Mouse (Mus musculus) forebrain, embryonic 15.5 days (tissue): Measurements from ENCODE around the gene Rpl13a. TPM values are rescaled to one million over a fixed set of nuclear protein-coding genes. Genes with fewer than 3 reads are reported as not detected.
"Not testable (repeated sequence)": the region's sequence is repeated elsewhere in the genome, so short reads cannot be mapped to it uniquely, and the experiment has no call there.

Source experiments
- ATAC-seq: fragments of 200-750 bp; cut with Nextera tagmentation; replicated peaks from 2 replicates; pipeline ENCODE4 v1.8.0; 2017; ENCODE audit warnings: mild to moderate bottlenecking, moderate TSS enrichment, moderate library complexity
- H3K27ac ChIP-seq: fragments of 300-500 bp; sonication (generic); replicated peaks from 2 replicates; pipeline ENCODE4 v1.5.1; 2015; ENCODE audit warnings: mild to moderate bottlenecking, inconsistent platforms
- H3K27me3 ChIP-seq: fragments of 300-500 bp; sonication (generic); 2 replicates; pipeline ENCODE4 v1.6.1; 2015; ENCODE audit warnings: inconsistent platforms
- H3K36me3 ChIP-seq: fragments of 300-500 bp; sonication (generic); 2 replicates; pipeline ENCODE4 v1.6.1; 2015; ENCODE audit warnings: mild to moderate bottlenecking, inconsistent platforms
- H3K4me1 ChIP-seq: fragments of 300-500 bp; sonication (generic); 2 replicates; pipeline ENCODE4 v1.6.1; 2015; ENCODE audit warnings: inconsistent platforms
- H3K4me2 ChIP-seq: fragments of 300-500 bp; sonication (generic); replicated peaks from 2 replicates; pipeline ENCODE4 v1.6.1; 2015; ENCODE audit warnings: mild to moderate bottlenecking, inconsistent platforms
- H3K4me3 ChIP-seq: fragments of 300-500 bp; sonication (generic); 2 replicates; pipeline ENCODE4 v1.5.1; 2015; ENCODE audit warnings: mild to moderate bottlenecking, inconsistent platforms
- H3K9ac ChIP-seq: fragments of 300-500 bp; sonication (generic); replicated peaks from 2 replicates; pipeline ENCODE4 v1.6.1; 2015; ENCODE audit warnings: mild to moderate bottlenecking, inconsistent platforms
- H3K9me3 ChIP-seq: fragments of 300-500 bp; sonication (generic); 2 replicates; pipeline ENCODE4 v1.6.1; 2016; ENCODE audit warnings: inconsistent platforms
- WGBS: fragments of 180-500 bp; shearing (Covaris S2); methylation state at CpG from one replicate; pipeline ENCODE4 v1.1.7; 2015; ENCODE audit warnings: mixed read lengths; 5-methylcytosine and 5-hydroxymethylcytosine counted together
- polyA plus RNA-seq: library from polyadenylated mRNA; unstranded; fragments of >200 nt; fragmentation: Nextera tagmentation; extraction: Ambion mirVana; gene quantifications from 2 replicates; pipeline ENCODE4 v1.2.1, GENCODE M21; 2015

Rpl13a gene
- 890 and 969 TPM in 2 replicates for polyA plus RNA-seq

- Histone ChIP-seq H3K9me3 (no peaks in the 10 kb centered on the region), H3K4me2 (peak within 1 kb of the TSS; percentile 73), H3K36me3 (peaks cover 24% of the 10 kb centered on the region), H3K4me3 (peak within 1 kb of the TSS; percentile 78), H3K9ac (peak within 1 kb of the TSS; percentile 98), H3K27me3 (no peaks in the 10 kb centered on the region), H3K27ac (peak within 1 kb of the TSS; percentile 96), H3K4me1 (peaks cover 40% of the 10 kb centered on the region)
- ATAC-seq = peak; percentile 95
- WGBS = under 1% methylated on average over 48 of the region's 48 CpGs
Observed at GRCm38 (mm10) chr7:45128624-45129246, at the start of gene Rpl13a. Gene Rpl13a (minus strand): TSS chr7:45128761.

- Histone ChIP-seq H3K4me3 (peak overlapping the region; percentile 15; the same call in 1 of the 2 replicates), H3K27me3 (peaks cover 85% of the 10 kb centered on the region), H3K27ac (no peak overlapping the region), H3K4me1 (peaks cover 21% of the 10 kb centered on the region), H3K9me3 (no peaks in the 10 kb centered on the region), H3K36me3 (no peaks in the 10 kb centered on the region), H3K4me2 (peak overlapping the region; percentile 31), H3K9ac (no peak overlapping the region)
- WGBS = 2% methylated on average over 29 of the region's 31 CpGs
- no peak for ATAC-seq
Observed at GRCm38 (mm10) chr7:45176356-45176755, 47.8 kb upstream of the Rpl13a start.

- peaks cover 17% of the 10 kb centered on the region for H3K4me1 ChIP-seq
- H3K9me3 ChIP-seq = no peaks in the 10 kb centered on the region
- no peak for ATAC-seq
- H3K9ac ChIP-seq = no peak overlapping the region
- peak overlapping the region; percentile 15; the same call in 1 of the 2 replicates for H3K4me3 ChIP-seq
- H3K36me3 ChIP-seq = no peaks in the 10 kb centered on the region
- peak overlapping the region; percentile 31 for H3K4me2 ChIP-seq
- peaks cover 85% of the 10 kb centered on the region for H3K27me3 ChIP-seq
- under 1% methylated on average over 23 of the region's 23 CpGs for WGBS
- H3K27ac ChIP-seq = no peak overlapping the region
Observed at GRCm38 (mm10) chr7:45175929-45176328, 47.4 kb upstream of the Rpl13a start.

GRCm38 (mm10) chr7:45175398-45175797, 46.8 kb upstream of the Rpl13a start:
- 1% methylated on average over 13 of the region's 13 CpGs for WGBS

GRCm38 (mm10) chr7:45174567-45175280, 46.2 kb upstream of the Rpl13a start:
- Histone ChIP-seq H3K4me3 (0 out of 2 replicates have a peak overlapping the region, but pooled peaks have one; percentile 8), H3K36me3 (no peaks in the 10 kb centered on the region), H3K4me2 (no peak overlapping the region), H3K9ac (no peak overlapping the region), H3K27me3 (peaks cover 83% of the 10 kb centered on the region), H3K4me1 (peaks cover 15% of the 10 kb centered on the region), H3K27ac (no peak overlapping the region), H3K9me3 (no peaks in the 10 kb centered on the region)
- ATAC-seq = no peak
- 3% methylated on average over 28 of the region's 29 CpGs for WGBS

More at GRCm38 (mm10) chr7:45175398-45175797, 46.8 kb upstream of the Rpl13a start:
- Histone ChIP-seq H3K4me3 (no peak overlapping the region), H3K27me3 (peaks cover 85% of the 10 kb centered on the region), H3K27ac (no peak overlapping the region), H3K9ac (no peak overlapping the region), H3K4me1 (peaks cover 15% of the 10 kb centered on the region), H3K36me3 (no peaks in the 10 kb centered on the region), H3K9me3 (no peaks in the 10 kb centered on the region), H3K4me2 (no peak overlapping the region)
- ATAC-seq = no peak

- WGBS = 73% methylated on average over 1 of the region's 1 CpGs
- H3K36me3 ChIP-seq, H3K4me3 ChIP-seq, ATAC-seq, H3K27ac ChIP-seq, H3K9ac ChIP-seq, H3K9me3 ChIP-seq, H3K4me2 ChIP-seq: not testable (repeated sequence)
- Histone ChIP-seq H3K27me3 (peaks cover 83% of the 10 kb centered on the region), H3K4me1 (peaks cover 17% of the 10 kb centered on the region)
Observed at GRCm38 (mm10) chr7:45173772-45174171, 45.2 kb upstream of the Rpl13a start.

- Histone ChIP-seq H3K9ac (no peak overlapping the region), H3K36me3 (no peaks in the 10 kb centered on the region), H3K4me2 (no peak overlapping the region), H3K27ac (no peak overlapping the region), H3K27me3 (peaks cover 82% of the 10 kb centered on the region), H3K9me3 (no peaks in the 10 kb centered on the region), H3K4me1 (peaks cover 25% of the 10 kb centered on the region), H3K4me3 (no peak overlapping the region)
- no peak for ATAC-seq
- 65% methylated on average over 7 of the region's 7 CpGs for WGBS
Observed at GRCm38 (mm10) chr7:45172974-45173373, 44.4 kb upstream of the Rpl13a start.

GRCm38 (mm10) chr7:45169495-45169894, 40.9 kb upstream of the Rpl13a start:
- WGBS = 89% methylated on average over 3 of the region's 3 CpGs
- H3K4me2 ChIP-seq = no peak overlapping the region
- no peak overlapping the region for H3K4me3 ChIP-seq
- H3K36me3 ChIP-seq = no peaks in the 10 kb centered on the region
- ATAC-seq = no peak
- no peak overlapping the region for H3K9ac ChIP-seq
- H3K4me1 ChIP-seq = peaks cover 26% of the 10 kb centered on the region
- H3K27me3 ChIP-seq = peaks cover 78% of the 10 kb centered on the region
- no peak overlapping the region for H3K27ac ChIP-seq
- H3K9me3 ChIP-seq = no peaks in the 10 kb centered on the region

GRCm38 (mm10) chr7:45168656-45169055, 40.1 kb upstream of the Rpl13a start:
- Histone ChIP-seq H3K4me1 (peaks cover 30% of the 10 kb centered on the region), H3K9me3 (no peaks in the 10 kb centered on the region), H3K4me3 (peak overlapping the region; percentile 6), H3K36me3 (no peaks in the 10 kb centered on the region), H3K27ac (no peak overlapping the region), H3K4me2 (peak overlapping the region; percentile 38), H3K27me3 (peaks cover 75% of the 10 kb centered on the region), H3K9ac (0 out of 2 replicates have a peak overlapping the region, but pooled peaks have one; percentile 0)
- WGBS = 4% methylated on average over 24 of the region's 24 CpGs
- ATAC-seq = no peak

GRCm38 (mm10) chr7:45167761-45168445, 39.3 kb upstream of the Rpl13a start:
- 1% methylated on average over 19 of the region's 19 CpGs for WGBS
- 0 out of 2 replicates have a peak, but pooled peaks have one; percentile 31 for ATAC-seq
- 0 out of 2 replicates have a peak overlapping the region, but pooled peaks have one; percentile 23 for H3K9ac ChIP-seq
- peak overlapping the region; percentile 46 for H3K27ac ChIP-seq
- peaks cover 33% of the 10 kb centered on the region for H3K4me1 ChIP-seq
- peak overlapping the region; percentile 27 for H3K4me3 ChIP-seq
- peak overlapping the region; percentile 38 for H3K4me2 ChIP-seq
- H3K36me3 ChIP-seq = no peaks in the 10 kb centered on the region
- H3K9me3 ChIP-seq = no peaks in the 10 kb centered on the region
- peaks cover 82% of the 10 kb centered on the region for H3K27me3 ChIP-seq

GRCm38 (mm10) chr7:45166950-45167401, 38.4 kb upstream of the Rpl13a start:
- Histone ChIP-seq H3K4me2 (peak overlapping the region; percentile 38), H3K36me3 (no peaks in the 10 kb centered on the region), H3K9me3 (no peaks in the 10 kb centered on the region), H3K9ac (no peak overlapping the region), H3K27ac (peak overlapping the region; percentile 46), H3K4me1 (peaks cover 42% of the 10 kb centered on the region), H3K4me3 (peak overlapping the region; percentile 27; the same call in 1 of the 2 replicates), H3K27me3 (peaks cover 77% of the 10 kb centered on the region)
- 0 out of 2 replicates have a peak, but pooled peaks have one; percentile 12 for ATAC-seq
- 21% methylated on average over 10 of the region's 10 CpGs for WGBS
